Mouse (Mus musculus): Measurements from ENCODE around the gene Igsf3. TPM values are rescaled to one million over a fixed set of nuclear protein-coding genes. Genes with fewer than 3 reads are reported as not detected.
"Not testable (repeated sequence)": the region's sequence is repeated elsewhere in the genome, so short reads cannot be mapped to it uniquely, and the experiment has no call there.

Igsf3 gene
- total RNA-seq, 2 experiments from 2014 or later, result 18.0 to 18.5 TPM

DNA sequence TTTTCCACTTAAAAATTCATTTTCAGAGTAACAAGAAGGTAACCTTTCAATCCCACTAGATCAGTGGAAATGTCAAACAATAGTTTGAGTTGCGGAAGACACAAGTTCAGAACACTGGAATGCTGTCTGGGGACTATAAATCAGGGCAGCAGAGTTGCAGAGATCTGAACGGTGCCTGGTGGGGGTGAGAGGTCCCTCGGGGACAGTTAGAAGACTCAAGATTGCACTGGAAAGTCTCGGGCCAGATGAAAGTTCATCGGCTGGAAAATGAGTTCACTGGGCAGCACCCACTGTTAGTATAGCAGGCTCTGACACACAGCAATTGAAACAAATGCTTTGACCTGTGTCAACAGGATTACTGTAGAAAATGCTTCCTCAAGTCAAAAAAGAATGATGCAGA lies 24.6 kb downstream of the Igsf3 start:
- no peak for DNase-seq (ENCODE audit: low spot score in 2 of 2)

DNA sequence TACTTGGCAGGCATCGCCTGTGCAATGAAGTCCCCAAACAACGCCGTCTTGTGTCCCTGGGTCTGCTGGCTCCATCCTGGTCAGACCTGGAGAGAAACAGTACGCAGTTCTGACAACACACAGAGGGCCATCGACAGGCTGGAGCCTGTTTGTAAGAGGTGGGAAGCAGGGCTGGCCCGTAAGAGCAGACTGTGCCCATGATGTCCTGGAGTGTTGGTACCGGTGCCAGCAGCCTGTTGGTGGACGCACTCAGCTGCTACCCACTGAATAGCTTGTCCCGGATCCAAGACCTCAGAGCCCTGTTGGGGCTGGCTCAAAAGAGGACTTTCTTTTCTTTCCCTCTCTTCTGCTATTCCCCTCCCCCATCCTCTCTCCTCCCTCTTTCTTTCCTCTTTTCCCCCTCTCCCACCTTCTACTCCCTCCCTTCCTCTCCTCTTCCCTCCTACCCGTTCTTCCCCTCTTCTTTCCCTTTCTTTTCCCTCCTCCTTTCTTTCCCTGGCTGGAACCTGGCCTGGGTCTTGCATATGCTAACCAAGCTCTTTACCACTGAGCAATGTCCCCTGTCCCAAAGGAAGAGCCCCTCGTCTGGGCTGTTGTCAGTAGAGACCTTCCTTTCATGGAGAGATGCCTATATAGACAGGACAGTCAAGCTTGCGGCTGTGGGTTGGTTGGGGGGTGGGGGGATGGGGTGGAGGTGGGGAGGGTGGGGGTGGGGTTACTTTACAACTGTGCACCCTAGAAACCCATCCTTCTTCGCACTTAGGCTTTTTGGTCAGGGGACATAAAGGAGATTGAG lies 27.9 kb downstream of the Igsf3 start:
- no peak for DNase-seq (ENCODE audit: low spot score in 2 of 2)

DNA sequence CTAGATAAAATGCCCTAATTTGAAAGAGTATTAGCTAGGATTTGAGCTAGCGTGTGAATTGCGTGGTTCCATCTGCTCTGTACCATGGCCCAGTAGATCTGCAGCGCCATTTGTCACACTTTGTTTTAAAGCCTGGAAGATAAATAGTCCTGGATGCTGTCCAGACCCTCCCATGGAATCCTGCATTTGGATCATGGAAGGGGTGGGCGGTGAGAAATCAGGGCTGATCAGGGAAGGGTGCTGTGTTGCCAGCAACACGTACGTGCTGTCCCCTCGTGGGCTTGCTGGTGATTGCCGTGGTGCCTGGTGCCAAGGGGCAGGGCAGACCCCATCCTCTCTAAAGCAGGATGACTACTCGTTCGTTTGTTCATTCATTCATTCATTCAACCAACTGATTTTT lies 28.6 kb downstream of the Igsf3 start:
- peak; percentile 59 to 69 for DNase-seq (ENCODE audit: low spot score in 2 of 2)

DNA sequence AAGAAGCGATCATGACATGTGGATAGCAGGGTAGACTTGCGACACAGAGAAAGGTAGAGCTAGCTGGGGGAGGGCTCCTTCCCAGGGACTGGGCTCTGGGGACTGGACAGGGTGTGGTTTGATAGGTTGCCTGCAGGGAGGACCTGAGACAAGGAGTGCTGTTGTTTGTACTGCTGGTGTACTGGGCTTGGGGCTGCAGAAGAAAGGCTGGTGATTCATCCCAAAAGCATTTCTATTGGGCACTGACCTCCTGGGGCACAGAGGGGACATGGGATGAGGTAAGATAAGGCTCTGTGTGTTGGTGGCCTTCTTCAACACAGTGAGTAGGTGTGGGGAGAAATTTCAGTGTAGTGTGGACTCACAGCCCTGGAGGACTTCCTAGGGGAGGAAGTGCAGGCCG lies 29.2 kb downstream of the Igsf3 start:
- DNase-seq (ENCODE audit: low spot score in 2 of 2), result no peak

DNA sequence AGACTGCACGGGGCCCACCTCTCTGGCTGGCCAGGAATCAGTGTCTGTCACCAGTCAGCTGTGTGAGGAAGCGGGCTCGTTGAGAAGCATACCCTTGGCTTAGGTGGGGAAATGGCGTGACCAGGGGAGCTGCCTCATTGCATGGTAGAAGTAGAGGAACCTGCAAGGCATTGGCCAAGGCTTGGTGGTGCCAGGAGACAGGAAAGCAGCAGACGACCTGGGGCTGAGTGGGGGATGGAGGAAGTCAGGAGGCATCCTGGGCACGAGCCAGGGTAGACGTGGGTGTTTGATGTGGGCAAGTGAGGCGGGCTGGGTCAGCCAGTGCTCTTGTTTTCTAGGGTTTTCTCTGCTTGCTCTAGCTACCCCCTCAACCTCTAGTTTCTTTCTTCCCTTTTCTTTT lies 30.7 kb downstream of the Igsf3 start:
- no peak for DNase-seq (ENCODE audit: low spot score in 2 of 2)

DNA sequence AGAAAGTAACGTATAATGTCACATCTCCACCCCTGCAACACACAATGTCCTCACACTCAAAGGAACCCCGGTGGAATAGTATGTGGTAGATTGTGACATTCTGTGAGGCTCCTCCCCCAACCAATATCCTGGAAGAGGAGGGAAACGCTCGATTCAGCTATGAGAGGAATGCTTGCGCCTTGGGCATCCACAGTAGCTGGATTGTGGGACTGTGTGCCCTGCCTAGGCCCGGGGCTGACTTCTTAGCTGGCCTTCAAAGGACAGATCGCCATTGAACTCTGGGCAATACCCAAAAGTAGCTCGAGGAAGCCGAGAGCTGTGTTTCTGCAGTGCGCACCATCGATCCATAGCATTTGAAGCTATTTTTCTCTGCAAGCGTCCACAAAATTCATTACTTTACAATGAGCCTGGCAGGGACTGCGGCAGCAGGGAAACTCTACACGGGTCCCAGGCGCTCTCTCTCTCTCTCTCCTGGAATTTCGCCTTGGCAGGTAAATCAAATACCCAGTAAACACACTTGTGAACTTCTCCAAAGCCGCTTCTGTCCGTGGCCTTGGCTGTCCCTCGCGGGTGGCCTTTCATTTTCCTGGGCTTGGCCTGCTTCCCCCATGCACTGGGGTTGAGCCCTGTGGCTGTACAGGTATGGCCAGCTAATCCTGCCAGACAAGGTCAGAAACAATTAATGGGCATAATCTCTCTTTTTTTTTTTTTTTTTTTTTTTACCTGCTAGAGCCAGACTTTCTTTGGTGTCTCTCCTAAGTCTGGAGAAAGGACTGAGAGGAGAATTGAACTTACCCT lies 32.3 kb downstream of the Igsf3 start:
- DNase-seq (ENCODE audit: low spot score in 2 of 2), result no peak

DNA sequence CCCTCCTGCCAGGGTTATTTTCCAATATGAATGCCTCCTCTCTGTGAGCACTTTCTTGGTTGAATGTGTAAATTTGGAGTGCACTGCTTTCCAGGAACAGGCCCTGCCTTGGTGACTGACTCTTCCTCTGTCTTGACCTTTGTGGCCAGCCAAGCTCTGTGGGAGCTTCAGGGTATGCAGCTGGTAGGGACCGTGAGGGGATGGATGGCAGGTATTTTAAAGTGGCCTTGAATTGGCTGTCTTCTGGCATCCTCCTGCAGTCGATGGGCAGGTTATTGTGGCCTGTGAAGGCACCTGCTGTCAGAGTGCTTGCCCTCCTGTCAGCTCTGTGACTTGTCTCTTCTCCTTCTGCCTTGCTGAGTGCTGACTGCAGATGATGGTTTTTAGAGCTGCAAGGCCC lies 33.3 kb downstream of the Igsf3 start:
- DNase-seq (ENCODE audit: low spot score in 2 of 2), result no peak

DNA sequence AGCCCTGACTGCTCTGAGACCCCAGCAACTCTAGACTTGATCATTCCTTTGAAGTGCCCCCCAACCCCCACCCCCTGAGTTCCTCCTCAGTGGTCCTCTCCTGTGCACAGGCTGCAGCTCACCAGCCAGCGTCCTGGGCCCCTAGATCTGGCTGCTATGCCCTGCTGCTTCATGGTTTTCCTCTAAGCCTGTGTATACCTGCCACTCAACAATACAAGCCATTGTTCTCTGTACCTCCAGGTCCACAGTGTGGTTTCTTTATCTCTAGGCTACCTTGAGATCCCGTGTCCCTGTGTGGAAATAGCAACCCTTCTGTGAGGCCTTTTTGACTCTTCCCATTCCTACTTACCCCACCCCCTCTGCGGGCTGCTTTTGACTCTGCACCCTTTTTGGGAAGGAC lies 33.9 kb downstream of the Igsf3 start:
- no peak for DNase-seq (ENCODE audit: low spot score in 2 of 2)

DNA sequence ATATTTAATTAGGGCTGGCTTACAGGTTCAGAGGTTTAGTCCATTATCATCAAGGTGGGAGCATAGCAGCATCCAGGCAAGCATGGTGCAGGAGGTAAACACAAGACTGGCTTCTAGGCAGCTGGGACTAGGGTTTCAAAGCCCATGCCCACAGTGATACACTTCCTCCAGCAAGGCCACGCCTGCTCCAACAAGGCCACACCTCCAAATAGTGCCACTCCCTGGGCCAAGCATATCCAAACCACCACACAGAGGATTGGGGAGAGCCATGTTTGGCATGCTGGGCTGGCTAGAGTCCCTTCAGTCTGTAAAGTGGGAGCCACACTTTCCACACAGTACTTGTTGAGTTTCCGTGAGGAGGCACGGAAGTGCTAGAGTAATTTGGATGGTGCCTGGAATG lies 34.7 kb downstream of the Igsf3 start:
- no peak for DNase-seq (ENCODE audit: low spot score in 2 of 2)

DNA sequence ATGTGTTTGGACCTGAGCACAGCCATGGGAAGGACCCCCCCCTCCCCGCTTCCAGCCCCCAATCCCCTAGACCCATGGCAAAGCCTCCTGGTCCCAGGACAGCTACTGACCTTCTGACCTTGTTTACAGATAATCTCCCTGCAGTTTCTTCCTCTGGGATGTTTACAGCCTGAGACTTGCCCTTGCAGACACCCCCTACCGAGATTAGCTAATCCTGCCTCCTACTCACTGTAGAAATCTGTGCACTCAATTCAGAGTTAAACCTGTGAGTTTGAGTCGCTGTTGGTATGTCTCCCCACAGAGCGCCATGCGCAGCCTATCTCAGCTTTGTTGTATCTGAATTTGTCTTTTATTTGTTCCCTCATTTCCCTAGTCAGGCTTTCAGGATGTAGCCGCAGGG lies 35.2 kb downstream of the Igsf3 start:
- no peak for DNase-seq (ENCODE audit: low spot score in 2 of 2)

DNA sequence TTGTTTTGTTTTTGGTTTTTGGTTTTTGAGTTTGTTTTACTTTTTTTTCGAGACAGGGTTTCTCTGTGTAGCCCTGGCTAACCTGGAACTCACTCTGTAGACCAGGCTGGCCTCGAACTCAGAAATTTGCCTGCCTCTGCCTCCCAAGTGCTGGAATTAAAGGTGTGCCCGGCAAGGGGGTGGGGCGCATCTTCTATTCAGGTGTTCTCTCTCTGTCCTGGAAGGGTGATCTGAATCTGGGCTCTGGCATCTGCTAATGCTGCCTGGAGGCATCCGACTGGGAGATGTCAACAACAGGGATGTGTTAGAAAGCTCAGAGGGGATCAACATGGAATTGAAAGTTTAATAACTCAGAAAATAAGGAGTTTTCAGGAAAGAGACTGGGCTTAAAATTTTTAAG lies 36.1 kb downstream of the Igsf3 start:
- DNase-seq (ENCODE audit: low spot score in 2 of 2), result not testable (repeated sequence)

DNA sequence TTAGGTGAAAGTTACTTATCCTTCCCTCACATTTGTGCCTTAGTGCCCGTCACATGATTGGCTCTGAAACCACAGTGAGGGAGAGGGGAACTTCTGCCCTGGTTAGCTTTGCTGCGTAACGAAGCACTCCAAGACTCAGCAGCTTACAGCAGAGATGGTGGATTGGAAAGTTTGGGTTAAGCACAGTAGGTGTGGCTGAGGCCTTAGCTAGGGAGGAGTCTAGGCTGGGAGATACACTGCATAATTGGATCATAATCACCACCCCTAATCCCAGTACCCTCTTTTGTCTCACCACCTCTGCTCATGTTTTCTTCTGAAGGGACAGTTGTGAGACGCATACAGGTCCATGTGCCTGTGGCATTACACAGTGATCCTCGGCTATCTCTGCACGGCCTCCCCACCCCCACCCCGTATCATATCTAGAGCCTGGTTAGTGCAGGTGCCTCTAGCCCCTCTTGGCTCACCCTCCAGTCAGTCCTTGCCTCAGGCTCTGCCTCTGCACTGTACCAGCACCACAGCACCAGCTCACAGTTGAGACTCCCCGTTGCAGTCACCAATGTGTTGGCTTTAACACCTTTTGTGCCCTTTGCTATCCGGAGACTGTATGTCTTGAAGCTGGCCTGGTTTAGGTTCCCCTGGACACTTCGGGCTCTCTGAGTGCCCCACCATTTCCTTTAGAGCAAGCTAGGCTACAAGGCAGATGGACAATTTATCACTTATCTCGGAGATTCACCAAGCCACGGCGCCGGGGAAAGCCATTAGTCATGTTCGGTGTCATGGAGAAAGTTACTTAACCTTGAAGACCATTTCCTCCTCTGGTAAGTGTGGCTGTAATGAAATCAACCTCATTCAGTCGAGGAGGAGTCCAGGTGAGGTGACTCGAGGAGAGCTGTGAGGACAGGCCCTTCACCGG lies 42.1 kb downstream of the Igsf3 start:
- no peak for DNase-seq (ENCODE audit: low spot score in 2 of 2)

DNA sequence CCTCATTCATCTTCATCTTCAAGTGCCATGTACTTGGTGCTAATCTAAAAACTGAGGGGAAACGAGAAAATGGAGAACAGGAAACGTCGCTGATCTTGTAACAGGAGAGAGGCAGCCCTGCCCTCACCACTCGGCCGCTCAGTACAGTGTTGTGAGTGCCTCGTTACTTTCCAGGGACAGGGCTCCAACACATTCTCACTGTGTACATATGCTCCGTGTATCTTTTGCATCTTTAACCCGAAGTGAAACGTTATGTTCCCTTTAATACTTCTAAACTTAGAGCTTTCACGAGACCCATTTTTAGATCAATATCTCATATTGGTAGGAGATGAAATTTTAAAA lies 42.7 kb downstream of the Igsf3 start:
- DNase-seq (ENCODE audit: low spot score in 2 of 2), result no peak

DNA sequence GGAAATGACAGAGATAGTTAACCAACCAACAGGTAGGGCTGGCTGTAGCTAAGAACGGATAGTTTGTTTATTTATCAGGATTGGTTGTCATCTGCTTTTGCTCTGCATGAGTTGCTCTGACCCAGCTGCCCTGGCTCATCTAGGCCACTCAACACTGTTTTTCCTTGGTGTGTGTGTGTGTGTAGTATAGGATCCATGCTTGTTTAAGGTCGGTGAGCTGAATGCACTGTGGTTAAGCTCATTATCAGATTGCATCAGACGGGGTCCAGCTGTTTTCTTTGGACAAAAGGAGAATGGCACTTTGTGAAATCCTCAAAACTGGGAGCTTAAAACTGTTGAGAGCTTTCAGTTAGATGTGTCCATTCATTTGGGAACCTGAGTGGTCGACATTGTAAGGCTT lies 46.3 kb downstream of the Igsf3 start:
- DNase-seq (ENCODE audit: low spot score in 2 of 2), result no peak

DNA sequence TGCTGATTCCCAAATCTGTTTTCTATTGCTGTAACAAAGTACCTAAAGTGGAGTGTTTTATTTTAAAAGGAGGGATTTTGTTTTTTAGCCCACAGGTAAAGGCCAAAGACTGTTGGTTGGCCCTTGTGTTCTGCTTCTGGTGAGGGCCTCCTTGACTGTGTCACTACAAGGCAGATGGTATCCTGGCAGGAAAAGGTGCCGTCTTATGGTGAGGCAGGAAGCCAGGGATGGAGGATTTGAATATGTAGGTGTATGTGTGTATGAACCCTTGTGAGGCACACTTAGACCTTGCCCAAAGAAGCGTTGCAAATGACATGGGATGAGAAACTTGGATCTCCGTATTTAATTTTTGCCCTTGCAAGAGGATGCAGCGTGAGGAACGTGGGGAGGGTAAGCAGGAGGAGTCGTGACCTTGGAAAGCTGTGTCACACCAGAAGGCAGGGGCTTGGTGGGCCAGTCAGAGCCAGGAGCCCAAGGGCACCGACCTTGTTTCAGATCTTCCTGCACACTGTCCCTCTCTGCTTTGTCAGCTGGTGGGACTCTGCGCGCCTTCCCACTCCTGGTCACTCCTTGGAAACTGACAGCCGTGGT lies 47.5 kb downstream of the Igsf3 start:
- DNase-seq (ENCODE audit: low spot score in 2 of 2), result no peak

DNA sequence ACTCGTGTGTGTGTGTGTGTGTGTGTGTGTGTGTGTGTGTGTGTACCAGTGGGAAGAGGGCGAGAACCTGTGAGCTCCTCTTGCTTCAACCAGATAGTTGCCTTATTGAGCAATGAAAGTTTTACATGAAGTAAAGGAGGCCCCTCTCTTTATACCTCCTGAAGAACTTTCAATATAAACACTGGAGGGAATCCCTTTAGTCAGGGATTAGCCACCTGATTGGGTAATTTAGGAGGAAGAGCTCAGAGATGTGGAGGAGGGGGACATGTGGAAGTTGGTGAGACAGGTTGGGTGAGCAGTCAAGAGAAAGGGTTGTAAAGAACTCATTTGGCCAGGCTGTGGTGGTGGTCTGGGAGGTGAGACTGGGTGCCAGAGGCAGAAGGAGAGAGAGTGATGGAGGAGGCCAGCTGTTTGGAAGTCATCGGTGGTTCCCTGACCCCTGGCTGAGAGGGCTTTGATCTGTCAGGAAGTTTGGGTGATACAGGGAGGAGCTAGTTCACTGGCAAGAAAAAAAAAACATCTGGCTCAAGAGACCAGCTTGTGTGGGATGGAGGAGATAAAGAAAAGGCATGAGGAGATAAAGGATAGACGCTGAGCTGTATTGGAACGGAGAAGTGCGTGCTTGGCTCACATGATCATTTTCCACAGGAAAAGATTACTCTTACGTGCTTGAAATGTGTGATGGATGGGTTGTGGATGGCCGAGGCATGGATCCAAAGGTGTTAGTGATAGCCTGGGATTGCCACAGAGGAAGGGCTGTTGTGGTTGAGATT lies 53.3 kb downstream of the Igsf3 start:
- no peak for DNase-seq (ENCODE audit: low spot score in 2 of 2)

DNA sequence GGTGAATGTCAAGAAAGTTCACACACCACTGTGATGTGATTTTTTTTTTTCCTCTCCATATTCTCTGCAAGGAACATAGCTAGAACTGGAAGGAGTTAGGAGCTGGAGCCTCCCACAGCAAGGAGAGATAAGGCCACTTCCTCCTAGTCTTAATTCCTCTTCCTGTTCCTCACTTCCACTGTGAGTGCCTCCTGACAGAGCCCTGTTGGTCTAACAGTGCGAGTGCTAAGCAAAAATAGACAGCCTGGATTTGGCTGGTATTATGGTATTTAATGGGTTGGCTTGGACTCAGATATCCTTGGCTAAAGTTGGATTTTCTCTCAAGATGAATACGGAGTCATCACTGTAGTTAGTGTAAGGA lies 53.9 kb downstream of the Igsf3 start:
- DNase-seq (ENCODE audit: low spot score in 2 of 2), result no peak

DNA sequence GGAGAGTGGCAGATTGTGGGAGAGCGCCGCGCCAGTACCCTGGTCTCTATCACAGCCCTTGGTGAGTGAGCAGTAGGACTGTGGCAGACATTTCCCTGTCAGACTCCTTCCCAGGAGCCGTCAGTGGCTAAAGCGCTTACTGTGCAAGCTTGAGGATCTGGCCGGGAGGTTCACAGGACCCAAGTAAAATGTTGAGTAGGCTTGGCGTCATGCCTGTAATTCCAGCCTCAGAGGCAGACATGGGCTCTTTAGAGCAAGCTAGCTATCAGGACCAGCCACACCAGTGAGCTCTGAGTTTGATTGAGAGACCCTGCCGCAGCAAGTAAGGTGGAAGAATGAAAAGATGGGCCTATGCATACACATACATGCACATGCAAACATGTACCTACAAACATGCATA lies 58.8 kb downstream of the Igsf3 start:
- no peak for DNase-seq (ENCODE audit: low spot score in 2 of 2)

DNA sequence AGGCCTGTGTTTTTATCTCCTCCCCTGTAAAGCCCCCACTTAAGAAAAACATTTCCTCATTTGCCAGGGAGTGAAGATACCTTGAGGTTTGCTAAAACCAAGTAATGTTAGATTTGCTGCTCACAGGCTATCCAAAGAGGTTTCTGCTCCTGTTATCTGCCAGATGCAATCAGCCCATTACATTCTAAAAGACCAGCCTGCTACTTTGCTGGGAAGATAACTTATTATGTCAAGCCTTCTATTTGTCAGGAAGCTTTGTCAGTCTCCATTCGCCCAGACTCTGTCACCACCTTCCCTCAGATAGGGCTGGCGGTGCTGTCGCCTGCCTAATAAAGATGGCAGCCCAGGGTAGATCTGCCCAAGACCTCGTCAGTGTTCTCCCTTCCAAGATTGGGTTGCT lies 59.6 kb downstream of the Igsf3 start:
- DNase-seq (ENCODE audit: low spot score in 2 of 2), result no peak

DNA sequence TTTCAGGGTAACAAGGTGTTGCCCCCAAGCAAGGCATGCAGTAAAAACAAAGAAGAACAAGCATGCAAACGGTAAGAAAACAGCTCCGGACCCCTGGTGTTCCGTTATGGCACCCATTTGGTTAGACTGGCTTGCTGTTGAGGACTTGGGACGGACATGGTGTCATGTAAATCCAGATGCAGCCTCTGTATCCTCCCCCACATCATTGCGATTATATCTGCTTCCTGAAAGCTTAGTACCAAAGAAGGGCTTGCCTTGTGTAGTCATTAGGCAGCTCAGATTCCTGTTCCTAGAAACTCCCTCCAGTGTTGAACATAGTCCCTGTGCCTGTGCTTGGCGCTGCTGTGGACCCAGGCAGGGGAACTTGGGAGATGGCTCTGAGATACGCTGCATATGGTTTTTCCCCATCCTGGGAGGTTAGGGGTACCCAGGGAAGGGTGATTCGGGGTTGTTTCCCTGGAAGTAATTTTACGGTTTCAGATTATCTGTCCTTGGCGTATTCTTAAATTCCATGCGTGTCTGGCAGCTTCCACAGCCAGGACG lies 60.2 kb downstream of the Igsf3 start:
- DNase-seq (ENCODE audit: low spot score in 2 of 2), result no peak
